Mouse (Mus musculus) brain, embryonic 14.5 days (tissue): ENCODE measurements around the gene Atn1.

Source experiments
- CTCF ChIP-seq: fragments of 200-500 bp; IDR thresholded peaks from 2 replicates; pipeline ENCODE4 v1.5.1; 2012; ENCODE audit warnings: inconsistent platforms, mild to moderate bottlenecking, moderate library complexity, borderline replicate concordance; ENCODE audit not compliant: insufficient read depth, insufficient read length; ENCODE audit errors: extremely low read depth
- POLR2A ChIP-seq: fragments of 200-500 bp; IDR thresholded peaks from 2 replicates; pipeline ENCODE4 v1.6.1; 2012; ENCODE audit warnings: mild to moderate bottlenecking, inconsistent platforms, borderline replicate concordance; ENCODE audit not compliant: poor library complexity, insufficient read depth, insufficient read length, severe bottlenecking; ENCODE audit errors: extremely low read depth

DNA sequence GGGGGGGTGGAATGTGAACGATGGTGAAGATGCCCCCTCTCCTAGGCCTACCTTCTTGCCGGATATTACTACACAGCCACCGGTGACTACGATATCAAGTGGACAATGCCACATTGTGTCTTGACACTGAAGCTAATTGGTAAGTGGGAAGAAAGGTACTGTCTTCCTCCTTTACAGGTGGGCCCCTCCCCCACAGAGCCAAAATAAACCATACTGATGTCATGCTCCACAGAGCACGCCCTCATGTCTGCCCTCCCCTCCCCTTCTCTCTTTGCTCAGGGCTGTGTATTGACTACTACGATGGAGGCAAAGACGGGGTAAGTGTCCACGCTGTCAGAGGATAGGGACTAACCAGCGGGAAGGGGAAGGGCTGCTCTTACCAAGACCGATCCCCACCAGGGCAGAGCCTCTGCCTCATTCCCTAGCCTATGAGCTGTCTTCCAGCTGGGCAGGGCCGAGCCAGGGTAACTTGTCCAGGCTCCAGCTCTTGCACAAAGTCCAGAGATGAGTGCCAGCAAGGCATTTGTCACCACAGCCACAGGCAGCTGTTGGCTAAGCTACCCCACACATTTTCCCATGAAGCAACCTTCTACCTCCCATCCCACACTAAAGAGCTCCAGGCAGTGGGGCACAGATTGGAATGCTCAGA lies 56.2 kb downstream of the Atn1 start:
- TF ChIP-seq CTCF (no peak), POLR2A (no peak)
